Mouse (Mus musculus) spleen, adult 2 months (tissue): ENCODE data around the gene Cd164.

Experiments
- CTCF ChIP-seq: fragments of 200-500 bp; IDR thresholded peaks from 2 replicates; pipeline ENCODE4 v1.5.1; 2011; ENCODE audit warnings: mild to moderate bottlenecking, inconsistent platforms; ENCODE audit not compliant: insufficient read depth, insufficient read length, insufficient replicate concordance; ENCODE audit errors: extremely low read depth
- POLR2A ChIP-seq: fragments of 200-500 bp; IDR thresholded peaks from 2 replicates; pipeline ENCODE4 v1.6.1; 2011; ENCODE audit warnings: low read depth, low read length, inconsistent platforms

GRCm38 (mm10) chr10:41565141-41565540 lies 45.9 kb downstream of the Cd164 start:
- TF ChIP-seq CTCF (no peak), POLR2A (no peak)
